Mouse (Mus musculus): ENCODE measurements around the gene Glp1r. TPM values are rescaled to one million over a fixed set of nuclear protein-coding genes. Genes with fewer than 3 reads are reported as not detected.

The Glp1r gene
- polyA plus RNA-seq (2015; fragmentation: Nextera tagmentation; extraction: Ambion mirVana), result 0.07 and 0.09 TPM in 2 replicates

- peak within 1 kb of the TSS; percentile 46 for H3K4me3 ChIP-seq (replicated peaks)
- H3K4me1 ChIP-seq, result peaks cover 6% of the 10 kb centered on the region
- H3K4me2 ChIP-seq (replicated peaks), result peak within 1 kb of the TSS; percentile 93
- no peak within 1 kb of the TSS for H3K9ac ChIP-seq
- H3K27me3 ChIP-seq, result peaks cover 43% of the 10 kb centered on the region
- no peaks in the 10 kb centered on the region for H3K9me3 ChIP-seq (replicated peaks)
- under 1% methylated on average over 36 of the region's 37 CpGs for WGBS
- ATAC-seq (ENCODE audit: insufficient number of reproducible peaks, low FRiP score, low TSS enrichment, low read depth), result no peak
- H3K36me3 ChIP-seq, result no peaks in the 10 kb centered on the region
- no peak within 1 kb of the TSS for H3K27ac ChIP-seq (replicated peaks)
Measured at GRCm38 (mm10) chr17:30901627-30902026, at the start of gene Glp1r. Gene Glp1r, plus strand, starts transcription at chr17:30901817.

GRCm38 (mm10) chr17:30852345-30852744 is 49.3 kb upstream of the Glp1r start:
- no peak for ATAC-seq (ENCODE audit: insufficient number of reproducible peaks, low FRiP score, low TSS enrichment, low read depth)
- Histone ChIP-seq H3K4me3 (replicated peaks) (no peak overlapping the region), H3K4me2 (replicated peaks) (no peak overlapping the region)

GRCm38 (mm10) chr17:30857347-30857746 is 44.3 kb upstream of the Glp1r start:
- Histone ChIP-seq H3K9ac (no peak overlapping the region), H3K4me1 (0 out of 2 replicates have a peak, but pooled peaks cover 6% of the 10 kb centered on the region), H3K4me3 (replicated peaks) (no peak overlapping the region), H3K27ac (replicated peaks) (no peak overlapping the region), H3K4me2 (replicated peaks) (no peak overlapping the region), H3K27me3 (no peaks in the 10 kb centered on the region), H3K9me3 (replicated peaks) (no peaks in the 10 kb centered on the region), H3K36me3 (no peaks in the 10 kb centered on the region)
- ATAC-seq (ENCODE audit: insufficient number of reproducible peaks, low FRiP score, low TSS enrichment, low read depth), result no peak
- 85% methylated on average over 5 of the region's 5 CpGs for WGBS

More at GRCm38 (mm10) chr17:30852345-30852744, 49.3 kb upstream of the Glp1r start:
- no peak overlapping the region for H3K9ac ChIP-seq
- H3K27me3 ChIP-seq, result no peaks in the 10 kb centered on the region
- H3K27ac ChIP-seq (replicated peaks), result no peak overlapping the region
- no peaks in the 10 kb centered on the region for H3K9me3 ChIP-seq (replicated peaks)
- no peaks in the 10 kb centered on the region for H3K36me3 ChIP-seq
- no peaks in the 10 kb centered on the region for H3K4me1 ChIP-seq

GRCm38 (mm10) chr17:30858586-30859259 is 42.9 kb upstream of the Glp1r start:
- Histone ChIP-seq H3K9ac (no peak overlapping the region), H3K27me3 (no peaks in the 10 kb centered on the region), H3K4me2 (replicated peaks) (no peak overlapping the region), H3K27ac (replicated peaks) (no peak overlapping the region), H3K4me3 (replicated peaks) (no peak overlapping the region), H3K36me3 (no peaks in the 10 kb centered on the region), H3K9me3 (replicated peaks) (no peaks in the 10 kb centered on the region), H3K4me1 (0 out of 2 replicates have a peak, but pooled peaks cover 6% of the 10 kb centered on the region)
- WGBS, result 63% methylated on average over 11 of the region's 11 CpGs
- no peak for ATAC-seq (ENCODE audit: insufficient number of reproducible peaks, low FRiP score, low TSS enrichment, low read depth)

- Histone ChIP-seq H3K27ac (replicated peaks) (no peak overlapping the region), H3K27me3 (no peaks in the 10 kb centered on the region), H3K4me1 (0 out of 2 replicates have a peak, but pooled peaks cover 6% of the 10 kb centered on the region), H3K4me3 (replicated peaks) (no peak overlapping the region), H3K9me3 (replicated peaks) (no peaks in the 10 kb centered on the region), H3K9ac (no peak overlapping the region), H3K4me2 (replicated peaks) (no peak overlapping the region), H3K36me3 (no peaks in the 10 kb centered on the region)
- WGBS, result 35% methylated on average over 10 of the region's 10 CpGs
- no peak for ATAC-seq (ENCODE audit: insufficient number of reproducible peaks, low FRiP score, low TSS enrichment, low read depth)
Measured at GRCm38 (mm10) chr17:30859989-30860585, 41.5 kb upstream of the Glp1r start.

- Histone ChIP-seq H3K9ac (no peak overlapping the region), H3K36me3 (no peaks in the 10 kb centered on the region), H3K27ac (replicated peaks) (no peak overlapping the region), H3K27me3 (no peaks in the 10 kb centered on the region), H3K4me1 (0 out of 2 replicates have a peak, but pooled peaks cover 6% of the 10 kb centered on the region), H3K4me2 (replicated peaks) (no peak overlapping the region), H3K4me3 (replicated peaks) (no peak overlapping the region), H3K9me3 (replicated peaks) (no peaks in the 10 kb centered on the region)
- no peak for ATAC-seq (ENCODE audit: insufficient number of reproducible peaks, low FRiP score, low TSS enrichment, low read depth)
- WGBS, result 46% methylated on average over 7 of the region's 7 CpGs
Measured at GRCm38 (mm10) chr17:30860606-30861005, 41.0 kb upstream of the Glp1r start.

- 58% methylated on average over 8 of the region's 8 CpGs for WGBS
- Histone ChIP-seq H3K27me3 (no peaks in the 10 kb centered on the region), H3K4me3 (replicated peaks) (no peak overlapping the region), H3K36me3 (no peaks in the 10 kb centered on the region), H3K4me1 (no peaks in the 10 kb centered on the region), H3K9me3 (replicated peaks) (no peaks in the 10 kb centered on the region), H3K27ac (replicated peaks) (no peak overlapping the region), H3K4me2 (replicated peaks) (no peak overlapping the region), H3K9ac (no peak overlapping the region)
- ATAC-seq (ENCODE audit: insufficient number of reproducible peaks, low FRiP score, low TSS enrichment, low read depth), result no peak
Measured at GRCm38 (mm10) chr17:30866281-30866680, 35.3 kb upstream of the Glp1r start.

GRCm38 (mm10) chr17:30866966-30867365 is 34.7 kb upstream of the Glp1r start:
- WGBS, result 86% methylated on average over 9 of the region's 9 CpGs
- no peaks in the 10 kb centered on the region for H3K36me3 ChIP-seq
- no peak overlapping the region for H3K4me2 ChIP-seq (replicated peaks)
- no peak for ATAC-seq (ENCODE audit: insufficient number of reproducible peaks, low FRiP score, low TSS enrichment, low read depth)
- H3K4me1 ChIP-seq, result no peaks in the 10 kb centered on the region
- H3K9ac ChIP-seq, result no peak overlapping the region
- no peak overlapping the region for H3K4me3 ChIP-seq (replicated peaks)
- no peaks in the 10 kb centered on the region for H3K27me3 ChIP-seq
- H3K9me3 ChIP-seq (replicated peaks), result no peaks in the 10 kb centered on the region
- H3K27ac ChIP-seq (replicated peaks), result no peak overlapping the region

GRCm38 (mm10) chr17:30871040-30871439 is 30.6 kb upstream of the Glp1r start:
- WGBS, result 39% methylated on average over 10 of the region's 10 CpGs
- H3K4me3 ChIP-seq (replicated peaks), result no peak overlapping the region
- H3K9me3 ChIP-seq (replicated peaks), result no peaks in the 10 kb centered on the region
- no peaks in the 10 kb centered on the region for H3K36me3 ChIP-seq
- no peak overlapping the region for H3K9ac ChIP-seq
- no peak for ATAC-seq (ENCODE audit: insufficient number of reproducible peaks, low FRiP score, low TSS enrichment, low read depth)
- no peaks in the 10 kb centered on the region for H3K4me1 ChIP-seq
- H3K27me3 ChIP-seq, result no peaks in the 10 kb centered on the region
- H3K27ac ChIP-seq (replicated peaks), result no peak overlapping the region
- H3K4me2 ChIP-seq (replicated peaks), result no peak overlapping the region

- no peak for ATAC-seq (ENCODE audit: insufficient number of reproducible peaks, low FRiP score, low TSS enrichment, low read depth)
Measured at GRCm38 (mm10) chr17:30874276-30874675, 27.3 kb upstream of the Glp1r start.

GRCm38 (mm10) chr17:30877456-30877855 is 24.2 kb upstream of the Glp1r start:
- 78% methylated on average over 7 of the region's 7 CpGs for WGBS
- H3K9ac ChIP-seq, result no peak overlapping the region
- H3K36me3 ChIP-seq, result no peaks in the 10 kb centered on the region
- H3K9me3 ChIP-seq (replicated peaks), result no peaks in the 10 kb centered on the region
- no peaks in the 10 kb centered on the region for H3K4me1 ChIP-seq
- no peaks in the 10 kb centered on the region for H3K27me3 ChIP-seq
- no peak overlapping the region for H3K27ac ChIP-seq (replicated peaks)
- no peak overlapping the region for H3K4me2 ChIP-seq (replicated peaks)
- no peak overlapping the region for H3K4me3 ChIP-seq (replicated peaks)
- no peak for ATAC-seq (ENCODE audit: insufficient number of reproducible peaks, low FRiP score, low TSS enrichment, low read depth)

More at GRCm38 (mm10) chr17:30874276-30874675, 27.3 kb upstream of the Glp1r start:
- Histone ChIP-seq H3K27ac (replicated peaks) (no peak overlapping the region), H3K4me3 (replicated peaks) (no peak overlapping the region), H3K36me3 (no peaks in the 10 kb centered on the region), H3K4me1 (no peaks in the 10 kb centered on the region), H3K9me3 (replicated peaks) (no peaks in the 10 kb centered on the region), H3K4me2 (replicated peaks) (no peak overlapping the region), H3K27me3 (no peaks in the 10 kb centered on the region), H3K9ac (no peak overlapping the region)
- 61% methylated on average over 15 of the region's 15 CpGs for WGBS

All from embryonic facial prominence, embryonic 15.5 days (tissue).